Mouse (Mus musculus): Measurements from ENCODE around the gene Pibf1. TPM values are rescaled to one million over a fixed set of nuclear protein-coding genes. Genes with fewer than 3 reads are reported as not detected.

Pibf1 gene
- polyA plus RNA-seq, 1 experiment from 2014 or later: 15.9 TPM

DNA sequence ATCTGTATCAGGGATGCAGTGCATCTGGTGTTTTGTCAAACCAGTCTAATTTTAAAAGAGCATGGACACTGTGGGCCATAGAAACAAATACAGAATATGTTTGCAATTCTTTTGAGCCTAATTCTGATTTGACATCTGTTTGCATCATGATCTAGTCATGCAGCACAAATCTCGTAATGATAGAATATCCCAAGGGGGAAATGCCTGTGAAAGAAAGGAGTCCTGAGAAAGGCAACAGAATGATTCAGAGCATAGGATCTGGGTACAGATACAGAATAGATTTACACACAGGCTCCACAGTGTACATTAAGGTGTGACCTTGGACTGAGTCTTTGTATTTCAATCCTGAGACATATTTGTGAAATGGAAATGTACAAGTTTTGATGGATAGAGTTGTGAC is 47.6 kb downstream of the Pibf1 start:
- Histone ChIP-seq H3K36me3 (peaks cover 9% of the 10 kb centered on the region; the same call in 1 of the 2 replicates), H3K9me3 (no peaks in the 10 kb centered on the region), H3K4me2 (no peak overlapping the region), H3K4me1 (0 out of 2 replicates have a peak, but pooled peaks cover 3% of the 10 kb centered on the region), H3K9ac (no peak overlapping the region), H3K27me3 (no peaks in the 10 kb centered on the region), H3K4me3 (no peak overlapping the region), H3K27ac (no peak overlapping the region)
- WGBS: 66% methylated on average over 1 of the region's 1 CpGs
- no peak for ATAC-seq (ENCODE audit: insufficient number of reproducible peaks, low FRiP score, low TSS enrichment, low read depth)

DNA sequence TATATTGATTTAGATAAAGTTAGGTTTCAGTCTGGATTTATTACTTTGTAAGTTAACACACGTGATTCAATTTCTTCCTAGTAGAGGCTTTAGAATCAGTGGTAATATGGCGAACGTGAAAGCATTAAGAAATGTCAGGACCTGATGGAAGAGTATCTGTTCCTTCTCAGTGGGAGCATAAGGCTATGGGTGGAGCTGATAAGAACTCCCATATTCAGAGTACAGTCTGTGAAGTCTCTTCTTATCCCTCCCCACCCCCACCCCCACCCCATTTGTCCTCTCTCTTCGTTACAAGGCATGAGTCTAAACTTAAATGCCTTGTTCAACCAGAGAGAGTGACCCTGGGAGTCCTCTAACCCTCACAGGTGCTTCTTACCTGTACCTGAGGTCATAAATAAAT is 53.5 kb downstream of the Pibf1 start:
- H3K9ac ChIP-seq: no peak overlapping the region
- no peak overlapping the region for H3K4me3 ChIP-seq
- H3K4me2 ChIP-seq: no peak overlapping the region
- H3K36me3 ChIP-seq: peaks cover 16% of the 10 kb centered on the region; the same call in 1 of the 2 replicates
- no peaks in the 10 kb centered on the region for H3K4me1 ChIP-seq
- no peaks in the 10 kb centered on the region for H3K9me3 ChIP-seq
- WGBS: 88% methylated on average over 4 of the region's 4 CpGs
- no peak for ATAC-seq (ENCODE audit: insufficient number of reproducible peaks, low FRiP score, low TSS enrichment, low read depth)
- H3K27me3 ChIP-seq: no peaks in the 10 kb centered on the region
- H3K27ac ChIP-seq: no peak overlapping the region

DNA sequence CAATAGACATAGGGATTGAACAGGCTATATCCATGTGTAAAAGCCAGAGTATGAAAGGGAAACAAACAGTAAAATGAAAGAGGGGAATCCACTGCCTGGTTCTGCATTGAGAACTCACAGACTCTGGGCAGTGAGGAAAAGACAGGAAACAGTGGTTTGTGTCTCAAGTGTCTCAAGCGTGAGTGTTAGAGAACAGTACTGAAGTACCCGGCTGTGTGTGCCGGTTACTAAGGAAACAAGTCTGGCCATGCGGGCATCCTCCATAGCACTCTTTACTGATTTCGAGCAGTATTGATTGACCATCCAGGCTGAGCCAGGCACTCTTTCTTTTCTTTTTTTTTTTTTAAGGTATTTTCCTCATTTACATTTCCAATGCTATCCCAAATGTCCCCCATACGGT is 60.7 kb downstream of the Pibf1 start:
- no peak overlapping the region for H3K4me3 ChIP-seq
- H3K4me1 ChIP-seq: 0 out of 2 replicates have a peak, but pooled peaks cover 2% of the 10 kb centered on the region
- H3K36me3 ChIP-seq: peaks cover 10% of the 10 kb centered on the region; the same call in 1 of the 2 replicates
- WGBS: 87% methylated on average over 6 of the region's 6 CpGs
- no peak overlapping the region for H3K4me2 ChIP-seq
- no peak for ATAC-seq (ENCODE audit: insufficient number of reproducible peaks, low FRiP score, low TSS enrichment, low read depth)
- H3K27me3 ChIP-seq: no peaks in the 10 kb centered on the region
- H3K9me3 ChIP-seq: no peaks in the 10 kb centered on the region
- H3K27ac ChIP-seq: no peak overlapping the region
- no peak overlapping the region for H3K9ac ChIP-seq

DNA sequence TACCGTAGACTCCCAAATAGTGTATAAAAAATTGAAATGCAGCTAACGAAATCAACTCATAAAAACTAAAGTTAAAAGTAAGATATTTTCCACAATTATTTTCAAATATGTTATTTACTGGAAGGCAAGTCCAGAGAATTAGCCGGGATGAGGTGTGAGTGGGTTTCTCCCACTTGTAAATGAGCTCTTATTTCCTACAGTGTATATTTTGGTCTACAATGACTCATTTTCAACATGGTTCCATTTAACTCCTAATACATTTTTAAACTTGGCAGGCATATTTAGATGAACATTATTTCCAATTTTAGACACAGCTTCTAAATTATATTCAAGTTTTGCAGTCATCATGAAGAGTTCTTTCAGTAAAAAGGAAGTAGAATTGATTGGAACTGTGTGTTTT is 63.8 kb downstream of the Pibf1 start:
- H3K9ac ChIP-seq: no peak overlapping the region
- H3K9me3 ChIP-seq: no peaks in the 10 kb centered on the region
- H3K36me3 ChIP-seq: peaks cover 18% of the 10 kb centered on the region
- no peak for ATAC-seq (ENCODE audit: insufficient number of reproducible peaks, low FRiP score, low TSS enrichment, low read depth)
- no peak overlapping the region for H3K4me3 ChIP-seq
- 58% methylated on average over 3 of the region's 3 CpGs for WGBS
- no peak overlapping the region for H3K4me2 ChIP-seq
- H3K4me1 ChIP-seq: 0 out of 2 replicates have a peak, but pooled peaks cover 2% of the 10 kb centered on the region
- no peaks in the 10 kb centered on the region for H3K27me3 ChIP-seq
- H3K27ac ChIP-seq: no peak overlapping the region

GRCm38 (mm10) chr14:99174138-99174745 is 75.0 kb downstream of the Pibf1 start:
- ATAC-seq (ENCODE audit: insufficient number of reproducible peaks, low FRiP score, low TSS enrichment, low read depth): no peak
- Histone ChIP-seq H3K9me3 (no peaks in the 10 kb centered on the region), H3K4me3 (no peak overlapping the region), H3K27me3 (no peaks in the 10 kb centered on the region), H3K4me1 (no peaks in the 10 kb centered on the region), H3K36me3 (no peaks in the 10 kb centered on the region), H3K9ac (no peak overlapping the region), H3K27ac (no peak overlapping the region), H3K4me2 (no peak overlapping the region)
- WGBS: 74% methylated on average over 4 of the region's 4 CpGs

GRCm38 (mm10) chr14:99176559-99176958 is 77.3 kb downstream of the Pibf1 start:
- no peaks in the 10 kb centered on the region for H3K27me3 ChIP-seq
- H3K4me3 ChIP-seq: no peak overlapping the region
- H3K9me3 ChIP-seq: no peaks in the 10 kb centered on the region
- no peaks in the 10 kb centered on the region for H3K4me1 ChIP-seq
- no peak overlapping the region for H3K4me2 ChIP-seq
- no peaks in the 10 kb centered on the region for H3K36me3 ChIP-seq
- H3K27ac ChIP-seq: no peak overlapping the region
- no peak for ATAC-seq (ENCODE audit: insufficient number of reproducible peaks, low FRiP score, low TSS enrichment, low read depth)
- WGBS: 47% methylated on average over 9 of the region's 9 CpGs
- no peak overlapping the region for H3K9ac ChIP-seq

GRCm38 (mm10) chr14:99190153-99190790 is 91.0 kb downstream of the Pibf1 start:
- Histone ChIP-seq H3K9me3 (no peaks in the 10 kb centered on the region), H3K4me1 (no peaks in the 10 kb centered on the region), H3K4me2 (no peak overlapping the region), H3K27me3 (no peaks in the 10 kb centered on the region), H3K36me3 (no peaks in the 10 kb centered on the region), H3K9ac (no peak overlapping the region), H3K27ac (no peak overlapping the region), H3K4me3 (no peak overlapping the region)
- ATAC-seq (ENCODE audit: insufficient number of reproducible peaks, low FRiP score, low TSS enrichment, low read depth): no peak
- 91% methylated on average over 5 of the region's 5 CpGs for WGBS

- Histone ChIP-seq H3K27me3 (no peaks in the 10 kb centered on the region), H3K4me2 (no peak overlapping the region), H3K27ac (no peak overlapping the region), H3K4me1 (no peaks in the 10 kb centered on the region), H3K4me3 (no peak overlapping the region), H3K36me3 (peaks cover 7% of the 10 kb centered on the region; the same call in 1 of the 2 replicates), H3K9ac (no peak overlapping the region), H3K9me3 (no peaks in the 10 kb centered on the region)
- no peak for ATAC-seq (ENCODE audit: insufficient number of reproducible peaks, low FRiP score, low TSS enrichment, low read depth)
- WGBS: 88% methylated on average over 2 of the region's 2 CpGs
Observed at GRCm38 (mm10) chr14:99205865-99206264, 106.6 kb downstream of the Pibf1 start.

DNA sequence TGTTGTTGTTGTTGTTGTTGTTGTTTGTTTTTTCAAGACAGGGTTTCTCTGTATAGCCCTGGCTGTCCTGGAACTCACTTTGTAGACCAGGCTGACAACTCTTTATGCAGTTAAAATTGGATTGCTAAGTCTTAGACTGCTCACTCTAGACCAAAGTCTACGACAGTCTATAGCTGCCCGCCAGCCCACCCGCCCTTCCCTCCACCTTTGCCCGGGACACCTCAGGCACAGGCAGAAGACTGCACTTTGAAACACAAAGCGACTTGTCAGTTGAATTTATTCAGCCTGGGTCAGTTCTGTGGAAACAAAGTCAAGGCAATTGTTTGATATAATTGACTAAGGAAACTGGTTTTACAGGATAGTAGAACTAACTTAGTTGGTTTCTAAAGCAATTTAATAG is 107.4 kb downstream of the Pibf1 start:
- H3K4me3 ChIP-seq: no peak overlapping the region
- H3K27me3 ChIP-seq: no peaks in the 10 kb centered on the region
- H3K4me2 ChIP-seq: no peak overlapping the region
- no peaks in the 10 kb centered on the region for H3K4me1 ChIP-seq
- no peak overlapping the region for H3K9ac ChIP-seq
- H3K36me3 ChIP-seq: peaks cover 12% of the 10 kb centered on the region; the same call in 1 of the 2 replicates
- H3K9me3 ChIP-seq: no peaks in the 10 kb centered on the region
- WGBS: 94% methylated on average over 5 of the region's 5 CpGs
- H3K27ac ChIP-seq: no peak overlapping the region
- no peak for ATAC-seq (ENCODE audit: insufficient number of reproducible peaks, low FRiP score, low TSS enrichment, low read depth)

DNA sequence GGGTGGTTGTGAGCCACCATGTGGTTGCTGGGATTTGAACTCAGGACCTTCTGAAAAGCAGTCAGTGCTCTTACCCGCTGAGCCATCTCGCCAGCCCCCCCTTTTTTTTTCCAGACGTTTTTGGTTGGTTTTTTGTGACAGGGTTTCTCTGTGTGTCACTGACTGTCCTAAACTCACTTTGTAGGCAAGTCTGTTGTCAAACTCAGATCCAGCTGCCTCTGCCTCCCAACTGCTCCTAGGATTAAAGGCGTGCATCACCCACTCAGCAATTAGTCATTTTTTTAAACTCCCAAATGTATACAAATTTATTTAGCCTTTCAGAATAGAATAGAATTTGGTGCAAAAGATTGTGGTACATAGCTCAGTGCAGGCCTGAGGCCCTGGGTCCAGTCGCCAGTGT is 111.2 kb downstream of the Pibf1 start:
- Histone ChIP-seq H3K9ac (no peak overlapping the region), H3K27me3 (no peaks in the 10 kb centered on the region), H3K4me1 (no peaks in the 10 kb centered on the region), H3K4me3 (no peak overlapping the region), H3K27ac (no peak overlapping the region), H3K4me2 (no peak overlapping the region), H3K36me3 (peaks cover 4% of the 10 kb centered on the region; the same call in 1 of the 2 replicates), H3K9me3 (no peaks in the 10 kb centered on the region)
- ATAC-seq (ENCODE audit: insufficient number of reproducible peaks, low FRiP score, low TSS enrichment, low read depth): no peak
- 85% methylated on average over 5 of the region's 5 CpGs for WGBS

DNA sequence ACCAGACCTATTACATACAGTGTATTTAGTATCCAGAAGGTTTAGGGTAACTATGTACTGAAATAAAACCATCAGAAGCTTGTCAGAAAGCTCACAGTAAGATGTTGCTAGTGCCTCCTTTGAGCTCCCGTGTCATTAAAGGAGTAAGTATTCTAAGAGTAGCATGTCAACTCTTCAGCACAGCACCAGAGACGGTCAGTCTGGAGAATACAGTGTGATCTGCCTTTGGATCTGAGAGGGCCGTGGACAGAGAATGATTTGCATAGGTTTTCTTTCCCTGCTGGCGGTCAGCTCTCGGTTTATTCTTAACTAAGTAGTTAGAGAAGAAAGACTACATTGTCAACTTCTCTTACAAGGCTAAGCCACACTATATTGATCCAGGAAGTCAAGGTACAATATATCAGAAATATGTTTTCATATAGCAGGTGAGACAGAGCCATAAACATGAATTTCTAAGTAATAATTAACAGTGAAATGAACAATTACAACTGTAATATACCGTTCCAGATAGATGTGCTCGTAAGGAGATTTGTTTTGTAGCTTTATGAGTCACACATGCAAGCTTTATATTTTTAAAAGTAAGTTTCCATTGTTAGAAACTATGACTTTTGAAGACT is 119.3 kb downstream of the Pibf1 start:
- Histone ChIP-seq H3K9me3 (no peaks in the 10 kb centered on the region), H3K9ac (no peak overlapping the region), H3K4me2 (no peak overlapping the region), H3K27ac (no peak overlapping the region), H3K27me3 (no peaks in the 10 kb centered on the region), H3K36me3 (no peaks in the 10 kb centered on the region), H3K4me1 (no peaks in the 10 kb centered on the region), H3K4me3 (no peak overlapping the region)
- 81% methylated on average over 7 of the region's 7 CpGs for WGBS
- ATAC-seq (ENCODE audit: insufficient number of reproducible peaks, low FRiP score, low TSS enrichment, low read depth): no peak

- Histone ChIP-seq H3K9me3 (no peaks in the 10 kb centered on the region), H3K27me3 (no peaks in the 10 kb centered on the region), H3K4me3 (no peak overlapping the region), H3K27ac (no peak overlapping the region), H3K36me3 (no peaks in the 10 kb centered on the region), H3K9ac (no peak overlapping the region), H3K4me2 (no peak overlapping the region), H3K4me1 (no peaks in the 10 kb centered on the region)
- WGBS: 13% methylated on average over 9 of the region's 9 CpGs
- ATAC-seq (ENCODE audit: insufficient number of reproducible peaks, low FRiP score, low TSS enrichment, low read depth): no peak
Observed at GRCm38 (mm10) chr14:99219757-99220171, 120.5 kb downstream of the Pibf1 start.
